Mouse (Mus musculus) lung, postnatal 0 days (tissue): ENCODE data around the gene Sh3bp1. TPM values are rescaled to one million over a fixed set of nuclear protein-coding genes. Genes with fewer than 3 reads are reported as not detected.
A peak's percentile ranks its signal among the peaks of the same experiment; 100 is the strongest.

Source experiments
- ATAC-seq: fragments of 200-750 bp; cut with Nextera tagmentation; 2 replicates; pipeline ENCODE4 v1.8.0; 2017; ENCODE audit warnings: moderate library complexity
- DNase-seq: peaks from one replicate; pipeline ENCODE4 v3.0.0-alpha.2; 2016; ENCODE audit warnings: low spot score
- H3K27ac ChIP-seq: fragments of 300-500 bp; sonication (generic); 2 replicates; pipeline ENCODE4 v1.5.1; 2014; ENCODE audit warnings: antibody characterized with exemption, mild to moderate bottlenecking, low read length, mixed read lengths
- H3K27me3 ChIP-seq: fragments of 300-500 bp; sonication (generic); replicated peaks from 2 replicates; pipeline ENCODE4 v1.6.1; 2014; ENCODE audit warnings: low read length, mixed read lengths; ENCODE audit not compliant: insufficient read depth
- H3K36me3 ChIP-seq: fragments of 300-500 bp; sonication (generic); 2 replicates; pipeline ENCODE4 v1.6.1; 2014; ENCODE audit warnings: low read length, mixed read lengths; ENCODE audit not compliant: insufficient read depth
- H3K4me1 ChIP-seq: fragments of 300-500 bp; sonication (generic); 2 replicates; pipeline ENCODE4 v1.6.1; 2014; ENCODE audit warnings: antibody characterized with exemption, low read depth, low read length, mixed read lengths; ENCODE audit not compliant: insufficient read depth
- H3K4me2 ChIP-seq: fragments of 300-500 bp; sonication (generic); replicated peaks from 2 replicates; pipeline ENCODE4 v1.6.1; 2014; ENCODE audit warnings: low read depth, mild to moderate bottlenecking, low read length, moderate library complexity, mixed read lengths
- H3K4me3 ChIP-seq: fragments of 300-500 bp; sonication (generic); 2 replicates; pipeline ENCODE4 v1.5.1; 2014; ENCODE audit warnings: low read depth, low read length
- H3K9ac ChIP-seq: fragments of 300-500 bp; sonication (generic); replicated peaks from 2 replicates; pipeline ENCODE4 v1.6.1; 2014; ENCODE audit warnings: low read depth, mild to moderate bottlenecking
- H3K9me3 ChIP-seq: fragments of 300-500 bp; sonication (generic); 2 replicates; pipeline ENCODE4 v1.6.1; 2016; ENCODE audit warnings: low read length, mixed read lengths
- CTCF ChIP-seq: IDR thresholded peaks from 2 replicates; pipeline ENCODE4 v1.5.1; 2016; ENCODE audit warnings: antibody characterized with exemption, mild to moderate bottlenecking
- EP300 ChIP-seq: IDR thresholded peaks from 2 replicates; pipeline ENCODE4 v1.6.1; 2016; ENCODE audit warnings: antibody characterized with exemption, mild to moderate bottlenecking, control low read depth
- WGBS: fragments of 180-500 bp; shearing (Covaris S2); extraction: QIAGEN DNeasy Blood & Tissue Kit; methylation state at CpG from one replicate; pipeline ENCODE4 v1.1.7; 2014; 5-methylcytosine and 5-hydroxymethylcytosine counted together
- polyA plus RNA-seq: library from polyadenylated mRNA; unstranded; fragments of >200 nt; fragmentation: Nextera tagmentation; extraction: Ambion mirVana; gene quantifications from 2 replicates; pipeline ENCODE4 v1.2.1, GENCODE M21; 2015

The Sh3bp1 gene
- polyA plus RNA-seq, 1 experiment from 2014 or later, result 12.7 TPM

DNA sequence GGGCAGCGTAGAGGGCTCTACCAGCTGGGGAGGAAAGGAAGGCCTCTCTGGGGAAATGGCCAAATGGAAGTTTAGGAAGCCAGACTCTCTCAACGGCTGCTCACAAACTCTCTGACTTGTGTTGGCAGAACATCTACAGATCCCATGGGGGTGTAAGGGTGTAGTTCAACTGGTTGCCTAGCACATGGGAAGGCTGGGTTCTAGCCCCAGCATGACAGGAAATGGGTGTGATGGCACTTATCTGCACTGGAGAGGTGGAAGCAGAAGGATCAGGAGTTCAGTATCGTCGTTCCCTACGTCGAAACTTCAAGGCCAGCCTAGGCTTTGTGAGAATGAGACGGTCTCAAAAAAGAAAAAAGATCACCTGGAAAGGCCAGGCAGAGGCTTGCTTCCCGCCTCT lies 9.4 kb downstream of the Sh3bp1 start:
- WGBS, result 86% methylated on average over 8 of the region's 8 CpGs
- Histone ChIP-seq H3K9me3 (no peaks in the 10 kb centered on the region), H3K36me3 (peaks cover 44% of the 10 kb centered on the region), H3K27me3 (no peaks in the 10 kb centered on the region), H3K9ac (no peak overlapping the region), H3K4me1 (peaks cover 2% of the 10 kb centered on the region; the same call in 1 of the 2 replicates), H3K4me2 (no peak overlapping the region), H3K4me3 (no peak overlapping the region), H3K27ac (no peak overlapping the region)
- TF ChIP-seq CTCF, result no peak
- TF ChIP-seq EP300, result no peak
- no peak for ATAC-seq
- DNase-seq, result no peak

DNA sequence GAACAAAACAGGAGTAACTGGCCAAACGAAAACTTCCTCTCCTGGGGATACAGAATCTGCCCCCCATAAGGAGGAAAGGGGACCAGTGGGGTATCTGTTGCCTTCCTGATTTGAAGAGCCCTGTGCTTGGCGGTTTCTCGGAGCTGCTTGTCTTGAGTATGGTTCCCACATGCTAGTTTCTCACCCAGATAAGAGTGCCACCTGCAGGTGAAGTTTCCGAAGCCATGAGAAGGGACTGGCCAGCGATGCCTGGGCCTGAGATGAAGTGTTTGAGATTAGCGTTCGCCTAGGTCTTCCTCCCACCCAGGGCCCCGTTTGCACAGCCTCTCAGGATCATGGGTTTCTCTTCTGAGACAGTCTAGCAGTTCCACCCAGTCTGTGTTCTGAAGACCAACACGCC lies 12.5 kb downstream of the Sh3bp1 start:
- 29% methylated on average over 9 of the region's 9 CpGs for WGBS
- DNase-seq, result peak; percentile 54

GRCm38 (mm10) chr15:78913632-78914090 lies 14.1 kb downstream of the Sh3bp1 start, which contains the start of gene Pdxp:
Gene Pdxp, plus strand, starts transcription at chr15:78913919.
- 0 out of 2 replicates have a peak within 1 kb of the TSS, but pooled peaks have one; percentile 16 for H3K9ac ChIP-seq
- peaks cover 15% of the 10 kb centered on the region; the same call in 1 of the 2 replicates for H3K36me3 ChIP-seq
- H3K4me3 ChIP-seq, result peak within 1 kb of the TSS; percentile 41
- under 1% methylated on average over 41 of the region's 51 CpGs for WGBS
- ATAC-seq (peak; percentile 94), DNase-seq (peak; percentile 99)
- H3K9me3 ChIP-seq, result no peaks in the 10 kb centered on the region
- 0 out of 2 replicates have a peak within 1 kb of the TSS, but pooled peaks have one; percentile 38 for H3K27ac ChIP-seq
- H3K27me3 ChIP-seq, result 0 out of 2 replicates have a peak, but pooled peaks cover 4% of the 10 kb centered on the region
- peak within 1 kb of the TSS; percentile 88 for H3K4me2 ChIP-seq
- no peak for TF ChIP-seq EP300
- TF ChIP-seq CTCF, result 0 out of 2 replicates have a peak, but pooled peaks have one; percentile 4
- H3K4me1 ChIP-seq, result peaks cover 10% of the 10 kb centered on the region; the same call in 1 of the 2 replicates

More for the DNA sequence above, 12.5 kb downstream of the Sh3bp1 start:
- Histone ChIP-seq H3K9ac (no peak overlapping the region), H3K9me3 (no peaks in the 10 kb centered on the region), H3K4me1 (peaks cover 10% of the 10 kb centered on the region; the same call in 1 of the 2 replicates), H3K4me2 (no peak overlapping the region), H3K27me3 (0 out of 2 replicates have a peak, but pooled peaks cover 4% of the 10 kb centered on the region), H3K36me3 (peaks cover 26% of the 10 kb centered on the region), H3K4me3 (no peak overlapping the region), H3K27ac (no peak overlapping the region)
- no peak for ATAC-seq
- TF ChIP-seq CTCF, result peak; percentile 69
- no peak for TF ChIP-seq EP300

- H3K4me3 ChIP-seq, result peak overlapping the region; percentile 41
- ATAC-seq (peak; percentile 69), DNase-seq (no peak)
- H3K27ac ChIP-seq, result 0 out of 2 replicates have a peak overlapping the region, but pooled peaks have one; percentile 38
- TF ChIP-seq EP300 (no peak), CTCF (no peak; the same call in 1 of the 2 replicates)
- H3K9me3 ChIP-seq, result no peaks in the 10 kb centered on the region
- WGBS, result under 1% methylated on average over 61 of the region's 87 CpGs
- H3K4me2 ChIP-seq, result peak overlapping the region; percentile 88
- 0 out of 2 replicates have a peak, but pooled peaks cover 4% of the 10 kb centered on the region for H3K27me3 ChIP-seq
- peaks cover 13% of the 10 kb centered on the region; the same call in 1 of the 2 replicates for H3K36me3 ChIP-seq
- 0 out of 2 replicates have a peak overlapping the region, but pooled peaks have one; percentile 16 for H3K9ac ChIP-seq
- H3K4me1 ChIP-seq, result peaks cover 10% of the 10 kb centered on the region; the same call in 1 of the 2 replicates
Observed at GRCm38 (mm10) chr15:78914091-78914822, 14.7 kb downstream of the Sh3bp1 start.

DNA sequence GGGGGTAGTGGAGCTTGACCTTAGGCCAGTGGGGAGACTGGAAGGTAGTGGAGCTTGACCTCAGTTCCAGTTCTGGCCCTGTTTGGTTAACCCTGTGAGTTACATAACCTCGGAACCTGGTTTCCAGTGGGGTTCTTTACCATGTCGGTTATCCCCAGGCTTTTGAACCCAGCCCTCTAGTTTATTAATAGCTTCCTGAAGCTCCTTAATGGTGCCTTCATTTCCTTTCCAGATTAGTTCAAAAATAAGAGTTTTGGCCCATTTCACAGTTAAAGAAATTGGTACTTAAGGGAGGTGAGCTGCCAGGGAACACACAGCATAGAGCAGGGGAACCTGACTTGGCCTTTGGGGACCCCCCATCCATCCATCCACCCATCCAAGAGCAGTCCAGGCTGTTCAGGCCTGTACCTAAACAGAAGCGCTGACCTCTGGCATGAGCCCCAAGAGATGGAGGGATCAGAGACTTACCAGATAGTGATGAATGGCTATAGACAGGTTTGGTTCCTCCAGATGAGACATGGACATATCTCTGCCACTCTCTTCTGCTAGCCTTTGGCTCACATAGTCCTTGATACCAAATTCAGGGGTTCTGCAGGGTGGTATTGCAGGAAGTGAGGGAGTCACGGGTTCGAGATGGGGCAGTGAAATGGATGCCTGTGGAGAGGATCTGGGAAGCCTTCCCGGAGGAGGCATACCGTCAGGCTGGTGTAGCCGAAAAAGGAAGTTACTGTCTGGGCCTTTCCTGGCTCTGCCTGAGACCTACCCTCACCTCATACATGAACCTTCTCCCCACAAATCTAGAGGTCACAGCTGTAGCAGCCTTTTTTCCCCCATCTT lies 15.5 kb downstream of the Sh3bp1 start:
- WGBS, result 47% methylated on average over 8 of the region's 8 CpGs
- Histone ChIP-seq H3K27me3 (0 out of 2 replicates have a peak, but pooled peaks cover 4% of the 10 kb centered on the region), H3K36me3 (peaks cover 6% of the 10 kb centered on the region; the same call in 1 of the 2 replicates), H3K9ac (no peak overlapping the region), H3K4me2 (peak overlapping the region; percentile 88), H3K27ac (no peak overlapping the region), H3K4me3 (peak overlapping the region; percentile 41), H3K9me3 (no peaks in the 10 kb centered on the region), H3K4me1 (peaks cover 10% of the 10 kb centered on the region; the same call in 1 of the 2 replicates)
- no peak for ATAC-seq
- DNase-seq, result no peak
- TF ChIP-seq CTCF, result no peak
- TF ChIP-seq EP300, result no peak
